Comparison of ENCODE assay signal across 17 mouse cellular contexts in the genomic region with DNA sequence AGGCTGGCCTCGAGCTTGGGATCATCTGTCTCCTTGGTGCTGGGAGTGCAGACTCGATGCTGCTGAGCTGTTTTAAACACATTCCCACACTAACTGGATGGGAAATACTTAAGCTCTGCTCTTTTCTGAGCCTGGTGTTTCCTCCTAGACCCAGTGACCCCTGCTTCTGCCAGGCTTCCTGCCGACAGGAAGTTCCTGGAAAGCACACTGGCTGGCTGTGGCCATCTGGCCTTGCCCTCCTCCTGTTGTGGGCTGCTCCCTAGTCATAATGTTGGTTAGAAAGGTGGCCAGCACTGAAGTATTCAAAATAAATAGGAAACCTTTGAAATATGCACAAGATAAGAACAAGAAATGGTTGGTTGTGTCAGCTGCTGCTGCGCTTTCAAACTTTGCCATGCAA.
DNase-seq lines count a peak whose midpoint lies in the region; ATAC-seq and TF ChIP-seq lines count a peak whose summit lies in the region.
"Had no signal": no experiment of that assay in that cellular context is flagged by ENCODE, and none has a peak within 500 bp of the region (broad histone marks: within the 10 kb centered on the region; RNA-seq: fewer than 3 reads in every experiment).

No protein-coding gene starts in this region.

- H3K9me3 ChIP-seq in hindbrain, embryonic 11.5 days (ENCODE audit: control insufficient read depth, low read length), result no peaks in the 10 kb centered on the region
- no peaks in the 10 kb centered on the region for H3K9me3 ChIP-seq in hindbrain, embryonic 12.5 days (replicated peaks)
- no peaks in the 10 kb centered on the region for H3K9me3 ChIP-seq in limb, embryonic 10.5 days (replicated peaks)
- no peaks in the 10 kb centered on the region for H3K9me3 ChIP-seq in midbrain, postnatal 0 days (ENCODE audit: low read length)
- H3K9me3 ChIP-seq: lung, embryonic 15.5 days had no signal

- H3K9ac ChIP-seq in hindbrain, embryonic 11.5 days (ENCODE audit: low read depth, low read length), result no peak overlapping the region
- no peak overlapping the region for H3K9ac ChIP-seq in hindbrain, embryonic 12.5 days
- H3K9ac ChIP-seq in midbrain, postnatal 0 days (replicated peaks; ENCODE audit: low read length, poor library complexity, severe bottlenecking), result no peak overlapping the region
- H3K9ac ChIP-seq: lung, embryonic 15.5 days had no signal

- no peak overlapping the region for H3K4me3 ChIP-seq in hindbrain, embryonic 11.5 days (ENCODE audit: low read depth, low read length)
- no peak overlapping the region for H3K4me3 ChIP-seq in hindbrain, embryonic 12.5 days
- no peak overlapping the region for H3K4me3 ChIP-seq in limb, embryonic 10.5 days
- no peak overlapping the region for H3K4me3 ChIP-seq in midbrain, postnatal 0 days (ENCODE audit: low read depth, low read length)
- H3K4me3 ChIP-seq: gastrocnemius, adult 2 months; lung, embryonic 15.5 days; myocyte had no signal

- WGBS in hindbrain, embryonic 11.5 days, result 77% methylated on average over 4 of the region's 4 CpGs
- 67% methylated on average over 4 of the region's 4 CpGs for WGBS in hindbrain, embryonic 12.5 days
- 63% methylated on average over 4 of the region's 4 CpGs for WGBS in limb, embryonic 10.5 days
- WGBS in midbrain, postnatal 0 days, result 76% methylated on average over 4 of the region's 4 CpGs

- no peaks in the 10 kb centered on the region for H3K36me3 ChIP-seq in hindbrain, embryonic 11.5 days (ENCODE audit: control insufficient read depth, insufficient read depth, low read length)
- H3K36me3 ChIP-seq in hindbrain, embryonic 12.5 days, result no peaks in the 10 kb centered on the region
- H3K36me3 ChIP-seq in limb, embryonic 10.5 days, result no peaks in the 10 kb centered on the region
- H3K36me3 ChIP-seq in midbrain, postnatal 0 days (ENCODE audit: insufficient read depth, low read length), result no peaks in the 10 kb centered on the region
- H3K36me3 ChIP-seq: lung, embryonic 15.5 days had no signal

- no peaks in the 10 kb centered on the region for H3K4me1 ChIP-seq in hindbrain, embryonic 11.5 days (replicated peaks; ENCODE audit: control insufficient read depth, insufficient read depth, low read length)
- no peaks in the 10 kb centered on the region for H3K4me1 ChIP-seq in hindbrain, embryonic 12.5 days
- H3K4me1 ChIP-seq in limb, embryonic 10.5 days, result peaks cover 10% of the 10 kb centered on the region
- H3K4me1 ChIP-seq in midbrain, postnatal 0 days (ENCODE audit: insufficient read depth, low read length), result no peaks in the 10 kb centered on the region

- no peak overlapping the region for H3K4me2 ChIP-seq in hindbrain, embryonic 11.5 days (replicated peaks; ENCODE audit: low read depth, low read length)
- no peak overlapping the region for H3K4me2 ChIP-seq in hindbrain, embryonic 12.5 days (replicated peaks)
- H3K4me2 ChIP-seq in midbrain, postnatal 0 days (ENCODE audit: low read depth, low read length, poor library complexity, severe bottlenecking), result no peak overlapping the region
- H3K4me2 ChIP-seq: lung, embryonic 15.5 days had no signal

- DNase-seq in hindbrain, embryonic 11.5 days (ENCODE audit: low spot score), result peak; percentile 3
- DNase-seq in adipocyte (ENCODE audit: low spot score), result peak; percentile 31
- DNase-seq in limb, embryonic 10.5 days (ENCODE audit: low spot score), result peak; percentile 47
- no peak for DNase-seq in gastrocnemius, postnatal 14 days
- no peak for DNase-seq in midbrain, postnatal 0 days (ENCODE audit: low spot score)
- DNase-seq: adrenal gland, adult 8-10 months; gastrocnemius, adult 2 months; kidney, postnatal 25 days; left cerebral cortex, postnatal 4 days; right cerebral cortex, postnatal 25 days; thymus, adult 2 months had no signal

- ATAC-seq in hindbrain, embryonic 11.5 days (ENCODE audit: low FRiP score), result no peak
- no peak for ATAC-seq in hindbrain, embryonic 12.5 days (ENCODE audit: low FRiP score)
- ATAC-seq in common myeloid progenitor, adult 5-6 weeks (replicated peaks; ENCODE audit: low read depth, poor library complexity, severe bottlenecking), result peak; percentile 30; the same call in 1 of the 2 replicates
- ATAC-seq in midbrain, postnatal 0 days (ENCODE audit: low FRiP score), result no peak
- ATAC-seq: forebrain, embryonic 14.5 days had no signal

- no peak for TF ChIP-seq CTCF in midbrain, postnatal 0 days (IDR thresholded peaks at IDR 0.05)

- no peak overlapping the region for H3K27ac ChIP-seq in hindbrain, embryonic 11.5 days (ENCODE audit: low read depth, low read length)
- no peak overlapping the region for H3K27ac ChIP-seq in hindbrain, embryonic 12.5 days
- H3K27ac ChIP-seq in limb, embryonic 10.5 days, result peak overlapping the region; percentile 61
- H3K27ac ChIP-seq in midbrain, postnatal 0 days (ENCODE audit: low read depth, low read length), result no peak overlapping the region
- H3K27ac ChIP-seq: gastrocnemius, adult 2 months; lung, embryonic 15.5 days had no signal

- H3K27me3 ChIP-seq in hindbrain, embryonic 11.5 days (ENCODE audit: control insufficient read depth, insufficient read depth, low read length), result no peaks in the 10 kb centered on the region
- no peaks in the 10 kb centered on the region for H3K27me3 ChIP-seq in hindbrain, embryonic 12.5 days
- no peaks in the 10 kb centered on the region for H3K27me3 ChIP-seq in limb, embryonic 10.5 days (ENCODE audit: low read depth, poor library complexity, severe bottlenecking)
- H3K27me3 ChIP-seq in midbrain, postnatal 0 days (ENCODE audit: insufficient read depth, low read length), result no peaks in the 10 kb centered on the region
- H3K27me3 ChIP-seq: CH12.LX; lung, embryonic 15.5 days had no signal

- intact Hi-C loops in gastrocnemius, postnatal 14 days (cut with DNase I; ENCODE audit: low total_unique reads), result no loop called here

Comparison
In these comparisons a context has a peak if more than half of its experiments do, and no peak if none do; other contexts are left out.
1. DNase-seq: peak in hindbrain, embryonic 11.5 days (single experiment), adipocyte (single experiment) and limb, embryonic 10.5 days (single experiment); none in gastrocnemius, postnatal 14 days (single experiment) and midbrain, postnatal 0 days (single experiment).